Mouse (Mus musculus): ENCODE measurements around the gene Crybb3.

Crybb3 gene

DNA sequence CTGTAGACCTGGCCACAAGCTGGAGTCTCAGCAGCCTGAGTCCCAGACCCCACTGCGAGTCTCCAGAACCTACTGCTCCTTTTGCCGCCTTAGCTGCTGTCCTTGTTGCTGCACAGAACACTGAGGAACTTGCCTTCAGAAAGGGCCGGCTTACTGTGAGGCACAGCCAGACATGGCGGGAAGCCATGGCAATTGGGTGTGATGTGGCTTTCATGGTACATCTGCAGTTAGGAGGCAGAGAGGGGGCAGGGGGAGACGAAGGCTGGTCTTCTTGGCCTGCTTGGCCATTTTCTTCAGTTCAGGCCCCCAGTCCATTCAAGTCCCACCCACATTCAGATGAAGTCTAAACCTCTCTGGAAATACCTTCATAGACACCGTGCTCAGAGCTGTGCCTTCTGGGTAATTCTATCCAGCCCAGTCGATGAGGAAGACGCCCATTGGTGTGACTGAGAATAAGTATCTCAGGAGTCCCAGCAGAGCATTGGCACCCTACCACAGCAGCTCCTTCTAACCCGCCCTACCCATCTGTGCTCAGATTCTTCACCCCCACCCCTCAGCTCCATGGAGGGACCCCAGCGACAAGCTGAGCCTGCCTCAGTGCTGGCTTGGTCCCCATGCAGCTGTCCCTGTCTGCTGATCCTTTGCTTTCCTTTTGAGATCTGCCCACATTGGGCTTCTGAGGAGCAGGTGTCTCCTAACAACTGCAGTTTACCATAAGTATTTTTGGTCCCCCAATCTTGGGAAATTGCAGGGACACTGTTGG, 35.7 kb downstream of the Crybb3 start:
- Histone ChIP-seq H3K36me3 (ENCODE audit: control insufficient read depth, insufficient read depth, low read length, poor library complexity, severe bottlenecking) (no peaks in the 10 kb centered on the region), H3K27me3 (ENCODE audit: control insufficient read depth, insufficient read depth, low read length, poor library complexity, severe bottlenecking) (no peaks in the 10 kb centered on the region)
- no peak for DNase-seq (ENCODE audit: low read depth, low spot score)

DNA sequence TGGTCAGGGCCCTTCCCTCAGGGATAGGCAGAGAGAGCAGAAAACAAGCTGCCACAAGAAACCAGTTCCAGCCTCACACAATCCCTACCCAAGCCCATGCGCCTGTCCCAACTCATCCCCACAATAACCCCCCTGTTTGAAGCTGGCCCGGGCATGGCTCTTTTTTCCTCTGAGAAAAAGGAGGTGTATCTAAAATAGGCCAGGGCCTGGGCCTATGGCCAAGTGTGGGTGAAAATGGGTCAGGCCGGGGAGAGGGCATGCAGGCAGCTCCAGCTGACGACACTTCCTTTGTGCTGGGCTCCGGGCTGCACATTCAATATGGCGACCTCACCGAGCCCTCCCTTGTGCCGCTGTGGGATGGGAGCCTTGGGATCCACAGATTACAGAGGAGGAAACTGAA, 37.9 kb downstream of the Crybb3 start:
- Histone ChIP-seq H3K27me3 (ENCODE audit: control insufficient read depth, insufficient read depth, low read length, poor library complexity, severe bottlenecking) (no peaks in the 10 kb centered on the region), H3K36me3 (ENCODE audit: control insufficient read depth, insufficient read depth, low read length, poor library complexity, severe bottlenecking) (no peaks in the 10 kb centered on the region)
- no peak for DNase-seq (ENCODE audit: low read depth, low spot score)

DNA sequence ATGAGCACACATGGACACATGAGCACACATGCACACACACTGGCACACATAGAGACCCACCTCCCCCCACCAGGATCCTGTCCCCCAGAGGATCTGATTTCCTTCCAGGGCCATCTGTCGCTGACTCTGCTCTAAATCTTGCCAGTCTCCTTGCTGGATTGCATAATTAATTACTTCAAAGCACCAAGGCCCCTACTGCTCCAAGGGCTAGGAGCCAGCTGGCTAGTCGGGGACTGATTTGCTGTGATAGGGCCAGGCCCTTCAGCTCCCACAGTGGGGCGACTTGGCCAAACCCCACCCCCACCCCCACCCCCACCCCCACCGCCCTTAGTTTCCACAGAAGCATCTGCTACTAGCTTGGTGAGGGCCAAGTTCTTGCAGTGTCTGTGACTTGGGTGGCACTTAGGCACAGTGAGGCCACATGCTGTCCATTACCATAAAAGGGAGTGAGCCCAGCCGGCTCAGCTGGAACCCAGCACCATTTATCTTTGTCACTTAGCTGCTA, 39.8 kb downstream of the Crybb3 start:
- DNase-seq (ENCODE audit: low read depth, low spot score) = no peak
- Histone ChIP-seq H3K36me3 (ENCODE audit: control insufficient read depth, insufficient read depth, low read length, poor library complexity, severe bottlenecking) (no peaks in the 10 kb centered on the region), H3K27me3 (ENCODE audit: control insufficient read depth, insufficient read depth, low read length, poor library complexity, severe bottlenecking) (no peaks in the 10 kb centered on the region)

DNA sequence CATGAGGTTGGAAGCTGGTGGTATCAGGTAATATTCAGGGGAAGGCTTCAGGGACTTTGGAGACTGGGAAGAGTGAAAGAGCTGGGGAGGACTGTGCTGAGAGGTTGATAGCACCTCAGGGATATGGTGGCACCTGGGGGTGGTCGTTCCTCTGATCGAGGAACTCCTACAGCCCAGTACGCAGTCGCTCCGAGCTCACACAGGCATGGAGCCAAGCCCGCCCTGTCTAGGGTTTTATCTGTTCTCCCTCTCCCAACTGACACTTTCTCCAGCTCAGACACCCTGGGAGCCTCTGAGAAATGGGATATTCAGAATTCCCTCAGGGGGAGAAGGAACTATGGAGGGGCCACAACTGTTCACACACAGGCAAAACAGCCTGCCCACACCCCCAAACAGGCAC, 40.6 kb downstream of the Crybb3 start:
- DNase-seq (ENCODE audit: low read depth, low spot score) = no peak
- Histone ChIP-seq H3K36me3 (ENCODE audit: control insufficient read depth, insufficient read depth, low read length, poor library complexity, severe bottlenecking) (no peaks in the 10 kb centered on the region), H3K27me3 (ENCODE audit: control insufficient read depth, insufficient read depth, low read length, poor library complexity, severe bottlenecking) (no peaks in the 10 kb centered on the region)

DNA sequence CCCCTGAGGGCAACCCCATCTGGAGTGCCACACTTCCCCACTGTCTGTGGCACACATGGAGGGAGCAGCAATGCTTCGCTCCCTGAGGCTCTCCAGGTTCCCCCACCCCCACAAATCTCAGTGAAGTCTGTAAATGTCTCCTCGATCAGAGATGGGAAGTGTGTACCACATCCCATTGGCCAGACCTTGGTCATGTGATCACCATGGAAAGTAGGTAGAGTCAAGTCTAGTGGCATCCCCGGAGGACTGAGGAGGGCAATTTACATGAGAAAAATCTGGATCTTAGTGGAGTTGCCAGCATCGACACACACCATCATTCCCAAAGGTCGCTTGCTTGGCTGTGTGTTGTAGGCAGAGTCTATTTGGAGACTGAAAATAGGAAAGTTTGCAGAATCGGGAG, 42.8 kb downstream of the Crybb3 start:
- H3K36me3 ChIP-seq (ENCODE audit: control insufficient read depth, insufficient read depth, low read length, poor library complexity, severe bottlenecking) = no peaks in the 10 kb centered on the region
- DNase-seq (ENCODE audit: low read depth, low spot score) = no peak
- no peaks in the 10 kb centered on the region for H3K27me3 ChIP-seq (ENCODE audit: control insufficient read depth, insufficient read depth, low read length, poor library complexity, severe bottlenecking)

DNA sequence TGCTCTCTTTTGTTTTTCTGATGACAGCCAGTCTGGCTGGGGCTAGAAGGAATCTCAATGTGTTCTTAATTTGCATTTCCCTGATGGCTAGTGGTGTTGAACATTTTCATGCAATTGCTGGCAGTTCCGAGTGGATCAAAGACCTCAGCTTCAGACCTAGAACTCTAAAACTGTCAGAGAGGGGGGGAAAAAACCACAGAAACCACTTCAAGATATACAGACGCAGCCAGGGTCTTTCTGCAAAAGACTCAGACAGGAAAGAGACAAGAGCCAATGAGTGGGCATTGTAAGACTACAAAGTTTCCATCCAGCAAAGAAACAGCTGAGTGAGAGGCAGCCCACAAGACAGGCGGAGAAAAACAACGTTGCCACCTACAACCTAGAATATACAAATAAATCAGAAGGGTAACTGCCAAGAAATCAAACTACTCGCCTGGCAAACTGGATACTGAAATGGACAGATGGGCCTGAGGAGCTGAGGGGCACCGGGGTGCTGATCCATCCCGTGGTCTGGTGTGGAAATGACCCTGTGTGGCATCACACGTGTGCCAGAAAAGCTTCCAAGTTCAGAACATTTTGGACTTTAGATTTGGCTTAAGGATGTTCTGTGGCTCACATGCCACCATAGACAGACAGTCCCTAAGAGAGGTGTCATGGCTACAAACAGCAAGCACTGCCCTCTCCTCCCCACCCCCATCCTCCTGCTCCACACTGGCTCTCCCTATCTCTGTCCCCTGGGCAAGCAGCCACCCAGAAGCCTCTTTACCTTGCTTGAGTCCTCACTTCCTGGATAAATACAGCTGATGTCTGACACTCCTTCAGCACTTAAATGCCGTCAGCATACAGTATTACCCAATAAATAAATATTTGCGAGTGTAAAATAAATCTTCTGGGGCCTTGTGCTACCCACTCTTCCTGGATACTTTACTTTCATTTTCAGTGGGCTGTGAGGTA, 46.0 kb downstream of the Crybb3 start:
- Histone ChIP-seq H3K36me3 (ENCODE audit: control insufficient read depth, insufficient read depth, low read length, poor library complexity, severe bottlenecking) (no peaks in the 10 kb centered on the region), H3K27me3 (ENCODE audit: control insufficient read depth, insufficient read depth, low read length, poor library complexity, severe bottlenecking) (no peaks in the 10 kb centered on the region)
- no peak for DNase-seq (ENCODE audit: low read depth, low spot score)

DNA sequence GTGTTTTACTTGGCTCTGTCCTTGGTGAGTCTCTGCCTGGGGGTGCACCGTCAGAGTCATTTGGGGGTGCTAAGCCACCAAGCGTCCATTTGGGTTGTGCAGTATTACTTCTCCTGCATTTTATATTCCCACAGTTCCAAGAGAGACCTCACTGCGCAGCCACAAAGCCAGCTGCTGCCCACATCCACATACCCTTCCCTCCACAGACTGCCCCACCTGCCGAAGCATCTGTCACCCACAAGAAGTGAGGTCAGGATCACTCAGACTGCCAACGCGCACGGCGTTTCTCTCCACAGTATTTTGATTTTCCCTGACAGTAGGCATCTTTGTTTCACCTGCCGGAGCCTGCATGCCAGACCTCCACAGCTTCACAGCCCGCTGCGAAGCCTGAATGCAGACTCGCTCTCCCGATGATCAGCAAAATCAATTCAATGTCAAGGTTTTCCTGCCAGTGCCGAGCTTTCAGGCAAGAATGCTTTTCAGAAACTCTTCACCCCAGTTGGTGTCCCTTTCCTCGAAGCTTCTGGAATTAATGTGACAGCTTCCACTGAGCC, 50.1 kb downstream of the Crybb3 start:
- no peaks in the 10 kb centered on the region for H3K27me3 ChIP-seq (ENCODE audit: control insufficient read depth, insufficient read depth, low read length, poor library complexity, severe bottlenecking)
- no peak for DNase-seq (ENCODE audit: low read depth, low spot score)

DNA sequence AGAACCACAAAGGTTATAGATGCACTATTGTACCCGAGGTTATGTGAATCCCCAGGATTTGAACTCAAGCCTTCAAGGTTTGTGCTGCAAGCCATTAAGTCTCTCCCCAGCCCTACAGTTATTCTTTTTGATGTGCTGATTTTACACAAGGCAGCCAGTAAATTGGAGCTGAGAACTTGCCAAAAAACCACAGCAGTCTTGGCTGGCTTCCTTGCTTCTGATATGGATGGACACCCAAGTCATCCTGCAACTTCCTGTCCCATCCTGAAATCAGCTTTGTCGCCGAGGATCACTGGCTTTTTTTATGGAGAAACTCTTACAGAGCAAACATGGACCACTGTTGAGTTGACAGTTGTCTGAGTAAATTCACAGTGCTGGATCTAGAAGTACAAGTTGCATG, 51.3 kb downstream of the Crybb3 start:
- Histone ChIP-seq H3K27me3 (ENCODE audit: control insufficient read depth, insufficient read depth, low read length, poor library complexity, severe bottlenecking) (no peaks in the 10 kb centered on the region), H3K36me3 (ENCODE audit: control insufficient read depth, insufficient read depth, low read length, poor library complexity, severe bottlenecking) (no peaks in the 10 kb centered on the region)
- DNase-seq (ENCODE audit: low read depth, low spot score) = no peak

More for the DNA sequence above, 50.1 kb downstream of the Crybb3 start:
- no peaks in the 10 kb centered on the region for H3K36me3 ChIP-seq (ENCODE audit: control insufficient read depth, insufficient read depth, low read length, poor library complexity, severe bottlenecking)

DNA sequence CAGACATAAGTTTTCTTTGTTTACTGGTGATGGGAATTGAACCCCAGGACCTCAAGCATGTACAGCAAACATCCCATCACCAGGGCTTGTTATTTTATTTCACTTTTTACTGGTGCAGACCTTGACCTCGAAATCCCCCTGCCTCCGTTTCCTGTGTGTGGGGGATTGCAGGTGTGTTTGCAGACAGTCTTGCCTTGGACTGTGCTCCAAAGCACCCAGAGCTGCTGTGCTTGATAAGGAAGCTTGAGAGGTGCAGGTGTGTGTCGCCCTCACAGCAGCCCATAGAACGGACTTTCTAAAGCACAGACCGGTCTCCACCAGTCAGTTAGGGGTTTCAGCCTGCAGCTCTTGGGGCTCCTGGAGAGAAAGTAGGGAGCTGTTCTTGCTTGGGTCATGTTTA, 54.7 kb downstream of the Crybb3 start:
- no peaks in the 10 kb centered on the region for H3K36me3 ChIP-seq (ENCODE audit: control insufficient read depth, insufficient read depth, low read length, poor library complexity, severe bottlenecking)
- no peaks in the 10 kb centered on the region for H3K27me3 ChIP-seq (ENCODE audit: control insufficient read depth, insufficient read depth, low read length, poor library complexity, severe bottlenecking)
- no peak for DNase-seq (ENCODE audit: low read depth, low spot score)
